Mouse (Mus musculus): Measurements from ENCODE around the gene Kif5a.

Gene Kif5a

DNA sequence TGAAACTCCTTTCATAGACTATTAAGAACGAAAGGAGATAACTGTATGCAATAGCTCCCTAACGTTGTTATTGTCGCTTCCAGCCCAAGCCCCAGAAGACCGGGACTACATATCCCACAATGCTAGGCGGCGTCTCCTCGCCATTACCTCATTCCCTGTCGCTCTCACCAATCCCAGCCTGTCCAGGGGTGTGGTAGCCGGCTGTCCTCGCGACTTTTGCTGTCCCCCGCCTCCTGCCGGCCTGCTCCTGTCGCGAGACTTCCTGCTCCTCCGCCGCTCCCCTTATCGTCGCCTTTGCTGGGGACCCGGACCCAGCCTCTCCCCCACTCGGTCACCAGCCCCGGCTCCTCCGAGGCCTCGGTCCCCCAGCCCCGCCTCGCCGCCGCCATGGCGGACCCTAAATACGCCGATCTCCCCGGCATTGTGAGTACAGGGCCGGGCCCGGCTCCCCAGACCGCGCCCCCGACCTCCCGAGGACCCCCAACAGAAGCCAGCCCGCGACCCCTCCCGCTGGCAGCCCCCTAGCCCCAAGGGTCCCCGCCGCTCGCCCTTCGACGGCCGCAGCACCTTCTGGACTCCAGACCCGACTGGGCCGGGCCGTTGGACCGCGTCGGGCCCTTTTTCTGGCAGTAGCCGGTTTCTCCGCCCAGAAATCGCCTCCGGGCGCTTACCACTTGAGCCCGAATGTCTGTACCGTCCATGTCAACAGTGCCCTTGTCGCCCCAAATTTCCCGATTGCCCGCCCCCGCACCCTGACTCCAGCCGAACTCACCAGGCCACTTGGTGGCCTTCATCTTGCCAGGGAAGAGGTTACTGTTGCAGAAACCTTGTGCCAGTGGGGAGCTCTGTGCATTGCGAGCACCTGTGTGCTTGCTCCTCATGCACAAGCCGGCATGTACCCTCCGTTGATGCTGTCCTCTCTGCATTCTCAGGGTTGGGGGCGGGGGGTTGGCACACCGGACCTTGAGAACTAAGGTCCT, 3.3 kb upstream of the Kif5a start, which contains the start of gene Dctn2:
TSS of gene Dctn2 (plus strand) at position 257 of the 980 bp plus-strand sequence.
- peak; percentile 91 to 95 for DNase-seq (ENCODE audit: low spot score in 2 of 2)

DNA sequence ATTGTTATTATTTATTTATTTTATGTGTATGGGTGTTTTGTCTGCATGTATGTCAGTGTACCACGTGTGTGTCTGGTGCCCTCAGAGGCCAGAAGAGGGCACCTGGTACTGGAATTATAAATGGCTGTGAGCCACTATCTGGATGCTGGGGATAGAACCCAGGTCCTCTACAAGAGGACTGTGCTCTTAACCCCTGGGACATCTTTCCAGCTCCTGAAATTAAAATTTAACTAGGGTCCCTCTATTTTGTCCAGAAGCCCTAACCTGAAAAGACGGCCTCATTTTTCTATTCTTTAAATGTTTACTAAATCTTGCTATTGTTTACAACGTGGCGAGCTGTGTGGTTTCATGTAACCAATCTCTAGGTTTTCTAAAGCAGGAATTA, 2.6 kb upstream of the Kif5a start:
- DNase-seq (ENCODE audit: low spot score in 2 of 2): no peak

DNA sequence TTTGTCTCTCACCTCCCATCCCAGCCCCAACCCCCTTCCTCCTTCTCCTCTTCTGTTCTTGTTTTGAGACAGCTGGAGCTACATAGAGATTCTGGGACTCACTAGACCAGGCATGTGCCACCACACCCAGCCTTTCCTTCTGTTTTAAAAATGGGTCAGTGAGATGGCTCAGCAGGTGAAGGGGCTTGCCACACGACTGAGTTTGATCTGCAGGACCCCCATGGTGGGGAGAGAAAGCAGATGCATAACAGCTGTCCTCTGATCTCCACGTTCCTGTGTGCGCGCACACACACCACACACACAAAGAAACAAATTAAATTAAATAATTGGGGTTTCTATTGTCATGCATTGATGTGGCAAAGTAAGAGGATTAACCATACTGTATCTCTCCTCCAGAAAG, 1.8 kb upstream of the Kif5a start:
- no peak for DNase-seq (ENCODE audit: low spot score in 2 of 2)

DNA sequence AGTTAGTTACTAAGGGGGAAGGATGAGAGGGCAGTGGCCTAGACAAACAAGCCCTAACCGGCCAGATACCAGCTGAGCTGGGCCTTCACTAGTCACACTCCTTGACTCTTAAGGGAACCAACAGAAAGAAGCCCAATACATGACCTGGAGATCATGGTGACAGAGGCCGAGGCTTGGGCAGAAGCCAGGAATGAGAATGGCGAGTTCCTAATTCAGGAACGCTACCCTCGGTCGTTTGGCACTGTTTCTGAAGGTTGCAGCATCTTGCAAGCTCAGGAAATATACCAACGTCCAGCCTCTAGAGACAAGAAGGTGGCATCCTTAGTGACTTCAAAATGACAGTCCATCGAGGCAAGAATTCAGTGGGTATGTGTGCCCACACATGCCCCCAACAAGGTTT, 1.2 kb upstream of the Kif5a start:
- no peak for DNase-seq (ENCODE audit: low spot score in 2 of 2)

DNA sequence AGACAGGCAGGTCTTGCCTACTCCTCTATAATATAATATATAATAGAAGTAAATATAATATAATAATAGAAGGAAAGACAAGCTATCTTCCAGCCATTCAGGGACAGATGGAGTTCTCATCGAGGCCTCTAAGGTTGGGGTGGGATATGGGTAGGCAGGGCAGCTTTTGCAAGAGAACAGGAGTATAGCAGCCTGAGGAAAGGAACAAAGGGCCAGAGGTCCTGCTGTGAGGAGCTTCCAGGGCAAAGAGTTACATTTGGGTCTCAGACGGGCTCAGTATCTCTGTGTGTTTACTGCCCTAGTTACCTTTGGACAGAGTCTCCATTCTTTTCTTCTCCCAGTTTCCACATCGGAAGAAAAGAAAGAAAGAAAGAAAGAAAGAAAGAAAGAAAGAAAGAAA, 483 bp upstream of the Kif5a start:
- DNase-seq (ENCODE audit: low spot score in 2 of 2): no peak

DNA sequence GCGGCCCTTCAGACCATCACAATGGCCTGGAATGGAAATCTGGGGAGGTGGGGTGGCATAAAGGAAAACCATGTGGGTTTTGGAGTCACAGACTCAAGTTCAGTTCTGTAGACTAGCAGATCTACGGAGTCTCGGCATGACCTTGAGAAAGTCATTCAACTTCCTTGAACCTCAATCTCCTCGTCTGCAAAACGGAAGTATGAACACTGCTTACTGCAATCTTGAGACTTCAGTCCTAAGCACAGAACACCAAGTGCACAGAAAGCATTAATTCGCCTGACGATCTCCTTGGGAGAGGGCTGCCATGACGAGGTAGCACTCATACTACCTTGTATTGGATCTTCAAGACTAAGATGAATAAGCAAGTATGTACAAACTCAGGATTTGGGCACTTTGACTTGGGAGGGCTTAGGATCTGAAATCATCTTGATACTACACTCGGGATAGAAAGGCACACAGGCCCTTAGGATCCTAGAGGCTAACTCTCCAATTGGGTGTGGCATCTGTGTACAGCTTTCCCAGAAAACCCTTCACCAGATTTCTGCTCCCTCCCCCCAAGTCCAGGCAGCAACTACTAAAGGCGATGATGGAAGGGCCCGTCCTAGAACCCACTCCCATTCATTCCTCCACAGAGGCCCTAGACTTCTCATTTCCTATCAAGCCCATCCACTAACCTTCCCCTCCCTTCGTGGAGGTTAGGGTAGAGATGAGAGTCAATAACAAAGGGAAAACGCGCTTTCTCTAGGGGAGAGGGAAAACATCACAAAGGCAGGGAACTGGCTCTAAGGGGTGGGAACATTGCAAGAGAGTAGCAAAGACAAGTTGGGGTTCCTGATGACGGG, 1.2 kb downstream of the Kif5a start:
- no peak for DNase-seq (ENCODE audit: low spot score in 2 of 2)

DNA sequence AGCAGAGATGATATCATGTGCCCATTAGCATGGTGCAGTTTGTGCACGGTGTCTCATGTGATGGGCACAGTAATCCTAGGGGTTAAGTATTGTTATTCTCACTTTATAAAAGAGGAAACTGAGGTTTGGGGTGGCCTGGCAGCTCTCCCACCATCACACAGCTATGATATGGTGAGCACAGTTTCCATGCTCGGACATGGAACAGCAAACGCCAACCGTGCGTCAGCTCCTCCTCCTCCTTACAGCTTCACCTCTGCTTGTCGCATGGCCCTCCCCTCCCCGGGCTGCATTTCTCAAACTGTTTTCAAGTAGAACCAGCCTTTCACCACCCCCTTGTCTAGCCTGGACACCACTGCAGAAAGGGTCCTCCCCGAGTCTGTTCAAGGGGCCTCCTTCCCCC, 4.7 kb downstream of the Kif5a start:
- no peak for DNase-seq (ENCODE audit: low spot score in 2 of 2)

DNA sequence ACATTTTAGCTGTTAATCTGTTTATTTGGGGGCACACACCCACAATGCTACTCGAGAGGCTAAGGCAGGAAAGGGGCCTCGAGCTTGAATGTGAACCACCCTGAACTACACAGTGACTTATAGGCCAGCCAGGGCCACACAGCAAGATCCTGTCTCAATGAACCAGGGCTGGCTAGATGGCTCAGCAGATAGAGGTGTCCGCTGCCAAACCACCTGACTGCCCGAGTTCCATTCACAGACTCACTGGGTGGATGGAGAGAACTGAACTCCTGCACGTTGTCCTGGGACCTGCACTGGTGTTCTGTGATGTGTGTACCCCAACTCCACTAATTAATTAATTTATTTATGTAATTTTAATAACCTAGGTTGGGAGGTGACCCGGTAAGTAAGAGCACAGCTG, 5.4 kb downstream of the Kif5a start:
- DNase-seq (ENCODE audit: low spot score in 2 of 2): no peak

DNA sequence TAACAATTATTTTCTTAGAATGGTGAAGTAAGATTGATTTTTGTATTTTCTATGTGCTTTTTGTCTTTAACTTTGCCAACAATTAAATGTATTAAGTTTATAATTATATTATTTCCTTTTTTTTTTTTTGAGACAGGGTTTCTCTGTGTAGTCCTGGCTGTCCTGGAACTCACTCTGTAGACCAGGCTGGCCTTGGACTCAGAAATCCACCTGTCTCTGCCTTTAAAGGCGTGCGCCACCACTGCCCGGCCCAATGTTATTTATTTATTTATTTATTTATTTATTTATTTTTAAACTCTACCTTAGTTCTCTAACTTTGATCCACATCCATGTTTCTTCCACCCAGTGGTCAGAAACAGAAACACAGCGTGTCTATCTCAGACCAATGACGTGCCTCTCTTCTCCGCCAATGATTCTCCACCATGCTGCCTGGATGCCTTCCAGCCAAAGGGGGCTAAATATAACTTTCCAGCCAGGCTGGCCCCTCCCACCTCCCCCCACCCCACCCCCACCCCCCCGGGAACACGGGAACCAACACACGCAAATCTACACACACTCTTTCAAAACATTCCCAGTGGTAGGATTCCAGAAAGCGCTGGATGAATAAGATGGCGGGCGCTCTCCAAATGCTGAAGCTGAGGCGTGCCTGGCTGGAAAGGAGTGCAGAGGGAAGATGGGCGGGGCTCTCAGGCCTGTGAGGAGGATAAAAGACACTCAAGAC, 7.4 kb downstream of the Kif5a start:
- DNase-seq (ENCODE audit: low spot score in 2 of 2): peak in 1 of 2 experiments; percentile 42

DNA sequence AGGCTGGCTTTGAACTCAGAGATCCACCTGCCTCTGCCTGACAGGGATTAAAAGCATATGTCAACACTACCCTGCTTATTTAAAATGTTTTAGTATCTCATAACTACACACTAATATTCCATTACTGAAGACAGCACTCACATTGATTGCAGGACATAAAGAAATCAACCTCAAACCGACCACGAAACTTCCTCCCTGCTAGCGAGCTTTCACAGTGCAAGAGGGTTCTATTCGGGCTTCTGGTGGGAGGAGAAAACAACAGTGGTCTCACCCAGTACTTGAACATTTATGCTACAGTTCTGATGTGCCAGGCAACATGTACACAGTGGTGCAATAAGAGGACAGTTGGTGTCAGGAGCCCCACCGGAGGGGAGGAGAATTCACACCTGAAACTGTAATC, 12.3 kb downstream of the Kif5a start:
- DNase-seq (ENCODE audit: low spot score in 2 of 2): no peak

DNA sequence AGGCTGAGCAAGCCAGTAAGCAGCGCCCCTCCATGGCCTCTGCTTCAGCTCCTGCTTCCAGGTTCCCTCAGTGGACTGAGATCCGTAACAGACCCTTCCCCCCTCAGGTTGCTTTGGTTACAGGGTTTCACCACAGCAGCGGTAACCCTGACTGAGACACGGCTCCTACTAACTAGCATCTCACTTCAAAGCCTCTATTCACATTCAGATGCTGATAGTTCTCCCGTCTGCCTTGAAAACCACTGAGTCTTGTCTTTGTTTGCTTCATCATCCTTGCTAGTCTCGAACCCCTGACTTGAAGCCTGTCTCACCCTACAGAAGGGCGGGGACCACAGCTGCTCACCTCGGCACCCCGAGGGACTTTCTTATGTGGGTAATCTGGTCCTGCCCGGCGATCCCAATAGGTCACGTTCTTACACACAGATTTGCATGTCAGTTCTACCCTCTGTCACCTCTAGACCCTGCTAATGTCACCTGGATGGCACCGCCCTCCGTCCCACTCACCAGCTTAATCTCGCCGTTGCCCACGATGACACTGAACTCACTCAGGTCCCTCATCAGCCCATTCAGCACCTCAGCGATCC, 24.8 kb downstream of the Kif5a start:
- DNase-seq (ENCODE audit: low spot score in 2 of 2): no peak

DNA sequence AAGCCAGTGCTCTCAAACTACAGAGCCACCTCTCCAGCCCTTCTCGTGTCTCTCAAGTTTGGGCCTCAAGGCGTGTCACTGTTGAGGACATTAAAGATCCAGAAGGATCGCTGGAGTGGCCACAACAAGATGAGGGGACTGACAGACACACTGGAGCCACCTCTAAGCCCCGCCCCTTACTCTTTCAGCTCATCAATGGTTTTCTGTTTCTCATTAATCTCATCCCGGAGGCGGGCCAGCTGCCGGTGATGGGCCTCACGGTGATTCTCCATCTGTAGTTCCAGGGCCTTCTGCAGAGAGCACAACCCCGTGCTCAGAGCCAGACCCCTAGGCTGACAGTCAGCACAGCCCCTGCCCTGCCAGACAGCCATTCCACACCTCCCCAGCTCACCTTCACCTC, 26.6 kb downstream of the Kif5a start:
- DNase-seq (ENCODE audit: low spot score in 2 of 2): no peak

DNA sequence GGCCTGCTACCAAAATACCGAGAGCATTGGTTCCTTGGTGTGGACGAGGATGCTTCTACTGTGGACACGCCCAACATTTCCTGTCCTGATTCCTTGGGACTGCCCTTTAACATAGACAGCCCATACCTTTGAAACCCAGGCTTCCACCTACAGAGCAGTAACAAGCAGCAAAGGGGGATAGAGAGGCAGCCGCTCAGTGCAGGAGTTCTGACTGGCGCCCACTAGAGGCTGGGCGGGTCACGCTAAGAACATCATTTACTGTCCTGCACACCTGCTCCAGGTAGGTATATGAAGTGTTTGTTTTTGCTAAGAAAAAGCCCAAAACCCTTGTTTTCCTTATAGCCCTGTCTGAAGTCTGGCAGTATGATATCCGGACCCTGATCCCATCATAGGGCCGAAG, 30.0 kb downstream of the Kif5a start:
- no peak for DNase-seq (ENCODE audit: low spot score in 2 of 2)

DNA sequence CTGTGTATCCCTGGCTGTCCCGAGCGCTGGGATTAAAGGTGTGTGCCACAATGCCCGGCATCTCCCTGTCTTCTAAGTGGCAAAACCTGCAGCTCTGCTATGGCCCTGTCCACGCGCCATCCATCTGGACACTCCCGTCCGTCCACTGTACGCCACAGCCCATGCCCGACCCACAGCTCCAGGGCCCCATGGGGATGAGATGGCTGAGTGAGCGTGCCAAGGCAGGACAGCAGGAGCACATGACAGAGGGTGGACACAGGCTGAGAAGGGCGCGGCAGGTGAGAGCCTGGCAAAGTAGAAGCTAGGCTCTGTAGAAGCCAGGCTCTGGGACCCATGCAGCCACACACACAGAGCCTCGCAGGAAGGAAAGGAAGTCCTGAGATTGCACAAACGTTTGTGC, 31.4 kb downstream of the Kif5a start:
- DNase-seq (ENCODE audit: low spot score in 2 of 2): no peak

DNA sequence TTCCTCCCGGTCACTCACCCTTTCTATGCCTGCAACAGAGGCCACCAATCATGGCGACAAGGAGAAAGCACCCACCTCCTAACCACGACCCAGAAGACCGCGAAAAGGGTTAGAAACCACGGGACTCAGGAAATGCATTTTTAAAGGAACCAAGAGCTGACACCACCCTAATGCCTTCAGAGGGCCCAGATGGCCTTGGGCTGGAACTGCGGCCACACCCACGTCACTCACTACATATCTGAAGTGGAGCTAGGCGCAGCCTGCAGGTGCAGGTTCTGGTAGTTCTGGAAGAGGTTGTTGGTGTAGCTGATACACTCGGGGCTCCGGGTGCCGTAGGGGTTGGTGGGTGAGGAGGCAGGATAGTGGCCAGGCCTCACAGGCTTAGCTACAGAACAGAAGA, 32.5 kb downstream of the Kif5a start:
- no peak for DNase-seq (ENCODE audit: low spot score in 2 of 2)

DNA sequence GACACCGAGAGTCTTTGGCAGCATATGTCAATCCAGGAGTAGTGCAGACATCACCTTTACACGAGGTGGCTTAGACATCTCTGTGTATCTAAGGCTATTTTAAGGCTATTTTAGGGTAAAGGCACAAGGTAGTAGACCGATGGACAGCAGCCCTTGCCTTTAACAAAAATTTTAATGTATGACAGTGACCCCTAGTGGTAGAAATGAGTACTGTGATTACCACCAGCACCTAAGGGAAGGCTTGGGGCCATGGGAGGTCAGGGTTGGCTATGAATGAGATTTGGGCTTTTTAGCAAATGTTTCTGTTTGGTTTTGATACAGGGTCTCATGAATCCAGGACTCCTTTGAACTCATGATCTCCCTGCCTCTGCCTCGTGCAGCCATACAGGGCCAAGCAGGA, 34.3 kb downstream of the Kif5a start:
- peak; percentile 13 to 19 for DNase-seq (ENCODE audit: low spot score in 2 of 2)

DNA sequence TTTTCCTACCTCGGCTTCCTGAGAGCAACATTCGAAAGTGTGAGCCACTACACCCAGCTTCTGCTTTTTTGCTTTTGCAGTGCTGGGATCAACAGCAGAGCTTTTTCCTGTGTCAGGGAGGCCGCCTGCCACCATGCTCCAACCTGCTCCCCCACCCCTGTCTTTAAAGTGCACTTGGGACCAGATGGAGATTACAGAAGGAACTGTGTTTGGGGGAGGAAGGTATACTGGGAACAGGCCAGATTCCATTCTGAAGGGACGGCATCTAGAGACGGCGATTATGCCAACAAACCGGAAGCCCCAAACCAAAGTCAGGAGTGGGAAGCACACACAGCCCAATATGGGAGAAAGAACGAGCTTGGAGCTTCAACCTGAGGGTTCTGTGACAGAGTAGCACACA, 36.0 kb downstream of the Kif5a start:
- no peak for DNase-seq (ENCODE audit: low spot score in 2 of 2)

DNA sequence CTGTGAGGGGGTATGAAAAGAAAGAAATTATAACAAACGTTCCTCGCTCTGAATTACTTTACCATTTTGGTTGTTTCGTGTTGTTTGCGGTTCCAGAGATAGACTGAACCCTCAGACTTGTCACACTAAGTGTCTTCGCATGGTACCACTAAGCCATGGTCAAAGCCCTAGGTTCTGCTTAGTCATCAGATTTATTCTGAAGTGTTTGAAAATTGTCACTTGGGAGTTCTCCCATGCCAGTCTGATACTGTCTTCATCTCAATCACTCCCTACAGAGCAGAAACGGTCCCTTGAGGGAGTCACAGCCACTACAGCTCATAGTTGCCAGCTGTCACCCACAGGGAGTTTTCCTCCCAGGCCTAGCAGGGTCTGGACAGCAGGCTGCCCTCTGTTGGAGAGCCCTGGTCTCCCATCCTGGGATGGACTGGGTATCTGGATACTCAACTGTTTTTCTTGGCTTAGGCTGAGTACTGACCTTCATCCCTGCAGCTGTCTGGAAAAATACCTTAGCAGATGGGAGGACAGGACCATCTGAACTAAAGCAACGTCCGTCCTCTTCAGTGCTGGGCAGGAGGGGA, 36.7 kb downstream of the Kif5a start:
- DNase-seq (ENCODE audit: low spot score in 2 of 2): no peak

DNA sequence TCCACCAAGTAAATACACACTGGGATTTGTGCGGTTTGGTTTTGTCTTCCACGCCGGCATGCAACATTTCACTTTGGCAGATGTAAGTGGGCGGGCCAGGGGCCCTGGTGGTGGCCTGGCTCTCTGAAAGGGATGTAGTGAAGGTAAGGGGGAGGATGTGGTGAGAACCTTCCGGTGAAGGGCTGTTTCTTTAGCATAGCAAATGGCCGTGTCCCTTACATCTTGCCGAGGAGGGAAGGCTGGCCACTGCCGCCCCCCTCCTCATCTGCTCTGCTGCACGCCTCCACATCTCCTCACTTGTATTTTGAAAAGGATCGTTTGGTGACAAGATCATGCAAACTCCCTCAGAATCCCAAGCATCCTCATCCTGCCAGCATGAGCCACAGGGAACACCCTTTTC, 37.4 kb downstream of the Kif5a start:
- no peak for DNase-seq (ENCODE audit: low spot score in 2 of 2)

DNA sequence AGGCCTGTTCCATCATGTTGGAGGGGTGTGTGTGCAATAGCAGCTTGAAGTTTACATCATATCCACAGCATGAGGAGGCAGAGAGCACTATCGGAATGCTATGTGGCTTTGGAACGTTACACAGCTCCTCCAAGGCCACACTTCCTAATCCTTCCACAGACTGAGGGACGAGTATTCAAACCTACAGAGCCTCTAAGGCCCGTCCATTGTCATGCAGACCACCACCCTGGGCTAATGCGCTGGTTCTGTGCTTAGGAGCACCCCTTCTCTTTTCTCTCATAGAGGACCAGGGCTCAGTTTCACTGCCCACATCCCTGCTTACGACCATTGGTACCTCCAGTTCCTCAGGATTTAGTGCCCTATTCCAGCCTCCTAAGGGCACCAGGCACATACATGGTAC, 37.9 kb downstream of the Kif5a start:
- DNase-seq (ENCODE audit: low spot score in 2 of 2): no peak

DNA sequence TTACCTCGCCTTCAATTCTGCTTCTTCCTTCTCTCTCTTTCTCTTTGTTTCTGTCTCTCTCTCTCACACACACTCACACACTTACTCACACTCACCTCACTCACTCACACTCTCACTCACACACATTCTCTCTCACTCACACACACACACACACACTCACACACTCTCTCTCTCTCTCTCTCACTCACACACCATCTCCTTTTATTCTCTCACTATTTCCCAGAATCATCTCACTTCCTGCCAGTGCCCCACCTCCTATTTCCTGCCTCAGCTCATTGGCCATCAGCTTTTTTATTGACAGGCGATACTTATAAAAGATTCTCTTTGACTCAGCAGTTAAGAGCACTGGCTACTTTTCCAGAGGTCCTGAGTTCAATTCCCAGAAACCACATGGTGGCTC, 44.8 kb downstream of the Kif5a start:
- DNase-seq (ENCODE audit: low spot score in 2 of 2): no peak

Data from urinary bladder, postnatal 36 days (tissue).